Mouse (Mus musculus) thymus, postnatal 36 days (tissue): ENCODE measurements around the gene Mapre3.
A peak's percentile ranks its signal among the peaks of the same experiment; 100 is the strongest.

Source experiments
- DNase-seq, 2 experiments: peaks; one replicate each; pipeline ENCODE4 v3.0.0; 2022; ENCODE audit warnings: mixed read lengths in 2 of 2

The Mapre3 gene

GRCm38 (mm10) chr5:30886731-30887130 lies 72.3 kb downstream of the Mapre3 start:
- DNase-seq = no peak

GRCm38 (mm10) chr5:30887331-30887761 lies 72.9 kb downstream of the Mapre3 start:
- DNase-seq = peak; percentile 72 to 83

- DNase-seq = peak; percentile 87
Measured at GRCm38 (mm10) chr5:30887858-30888336, 73.5 kb downstream of the Mapre3 start.

- DNase-seq = peak; percentile 95 to 96
Measured at GRCm38 (mm10) chr5:30888337-30889087, 74.1 kb downstream of the Mapre3 start, which contains the start of gene Agbl5. Agbl5 (plus strand) TSS chr5:30888694.

- no peak for DNase-seq
Measured at GRCm38 (mm10) chr5:30889088-30889754, 74.8 kb downstream of the Mapre3 start.

- DNase-seq = no peak
Measured at GRCm38 (mm10) chr5:30890375-30890774, 75.9 kb downstream of the Mapre3 start.

GRCm38 (mm10) chr5:30901860-30902259 lies 87.4 kb downstream of the Mapre3 start:
- no peak for DNase-seq

GRCm38 (mm10) chr5:30907413-30908059 lies 93.1 kb downstream of the Mapre3 start, which contains the start of gene Ost4:
Ost4 (minus strand) TSS chr5:30907788.
- peak; percentile 98 to 99 for DNase-seq

GRCm38 (mm10) chr5:30908426-30909299 lies 94.2 kb downstream of the Mapre3 start:
- DNase-seq = peak; percentile 25 to 33

- DNase-seq = no peak
Measured at GRCm38 (mm10) chr5:30909300-30909659, 94.8 kb downstream of the Mapre3 start.

GRCm38 (mm10) chr5:30909863-30910262 lies 95.4 kb downstream of the Mapre3 start:
- DNase-seq = no peak

- no peak for DNase-seq
Measured at GRCm38 (mm10) chr5:30910481-30910880, 96.0 kb downstream of the Mapre3 start.

- DNase-seq = no peak
Measured at GRCm38 (mm10) chr5:30912156-30912555, 97.7 kb downstream of the Mapre3 start.

GRCm38 (mm10) chr5:30913060-30913841 lies 98.8 kb downstream of the Mapre3 start, which contains the start of gene Emilin1:
Emilin1 (plus strand) TSS chr5:30913402.
- peak; percentile 51 to 67 for DNase-seq

- DNase-seq = peak in 1 of 2 experiments; percentile 25
Measured at GRCm38 (mm10) chr5:30914101-30914635, 99.7 kb downstream of the Mapre3 start.

- peak; percentile 30 to 40 for DNase-seq
Measured at GRCm38 (mm10) chr5:30914849-30915248, 100.4 kb downstream of the Mapre3 start.

- peak; percentile 57 to 68 for DNase-seq
Measured at GRCm38 (mm10) chr5:30915456-30915855, 101.0 kb downstream of the Mapre3 start.
